Mouse (Mus musculus) induced T-regulatory cell, adult 2 months (primary cell): Measurements from ENCODE around the gene Unc13c.

Source experiments
- DNase-seq: peaks from one replicate; pipeline ENCODE4 v3.0.0-alpha.2; 2012; ENCODE audit warnings: low read depth

Unc13c gene

DNA sequence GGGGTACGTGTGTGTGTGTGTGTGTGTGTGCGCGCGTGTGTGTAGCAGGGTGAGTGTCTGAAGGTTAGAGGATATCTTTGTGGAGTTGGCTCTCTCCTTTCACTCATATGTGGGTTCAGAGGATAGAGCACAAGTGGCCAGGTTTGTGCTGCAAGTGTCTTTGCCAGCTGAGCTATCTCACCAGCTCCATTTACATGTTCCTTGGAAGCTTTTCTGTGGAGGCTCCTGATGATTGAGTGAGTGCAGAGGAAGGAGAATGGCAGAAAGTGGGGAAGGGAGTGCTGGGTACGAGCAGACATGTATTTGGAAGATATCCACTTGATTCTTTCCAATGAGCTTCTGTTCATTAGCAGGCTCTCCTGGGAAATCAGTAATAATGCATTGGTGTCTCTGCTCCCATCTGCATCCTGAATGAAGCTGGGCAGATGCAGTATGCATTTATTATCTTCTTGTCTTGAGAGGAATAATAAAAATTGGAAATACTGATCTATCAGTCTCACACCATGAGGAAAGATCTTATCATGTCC, 86.3 kb downstream of the Unc13c start:
- no peak for DNase-seq

DNA sequence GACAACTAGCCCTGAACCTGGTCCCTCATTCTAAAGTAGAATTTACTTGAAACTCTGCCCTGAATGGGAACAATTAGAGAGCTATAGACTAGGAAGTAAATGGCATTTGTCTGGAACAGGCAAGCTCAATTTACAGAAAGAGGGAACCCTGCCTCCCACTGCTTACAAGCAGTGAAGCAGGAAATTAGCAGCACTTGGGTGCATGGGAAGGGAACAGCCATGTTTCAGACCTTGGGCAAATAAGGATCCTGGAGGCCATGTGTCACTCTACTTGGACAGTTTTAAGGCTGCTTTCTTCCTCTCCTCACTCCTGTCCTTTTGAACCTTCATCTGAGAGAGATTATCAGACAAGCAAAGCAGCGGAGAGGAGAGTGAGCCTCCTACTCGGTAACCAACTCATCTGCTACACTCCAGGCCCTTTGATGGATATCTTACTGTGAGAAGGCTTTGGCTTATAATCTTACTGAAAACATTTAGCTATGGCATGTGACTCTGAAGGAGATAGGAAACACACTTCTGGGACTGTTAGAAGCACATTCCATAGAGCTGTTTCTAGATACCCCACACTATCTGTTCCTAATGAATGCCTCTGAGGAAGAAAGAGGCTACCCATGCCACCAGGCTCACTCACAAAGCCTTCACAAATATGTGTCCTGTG, 101.2 kb downstream of the Unc13c start:
- DNase-seq, result no peak

DNA sequence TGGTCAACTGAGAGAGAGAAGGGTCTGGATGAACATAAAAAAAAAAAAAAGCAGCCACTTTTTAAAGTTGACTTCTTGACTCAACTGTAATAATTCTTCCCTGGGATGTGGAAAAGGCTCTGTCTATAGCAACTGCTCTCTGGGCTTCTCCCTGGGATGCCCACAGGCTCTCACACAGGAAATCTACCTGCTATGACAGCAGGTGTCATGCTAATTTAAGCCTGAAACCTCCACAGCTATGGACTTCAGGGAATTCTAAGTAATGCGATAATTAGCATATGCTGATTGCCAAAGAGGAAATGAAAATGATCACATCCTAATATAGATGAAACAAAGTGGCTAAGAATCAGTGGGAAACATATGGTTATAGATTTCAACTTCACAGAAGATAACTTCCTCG, 102.1 kb downstream of the Unc13c start:
- no peak for DNase-seq

DNA sequence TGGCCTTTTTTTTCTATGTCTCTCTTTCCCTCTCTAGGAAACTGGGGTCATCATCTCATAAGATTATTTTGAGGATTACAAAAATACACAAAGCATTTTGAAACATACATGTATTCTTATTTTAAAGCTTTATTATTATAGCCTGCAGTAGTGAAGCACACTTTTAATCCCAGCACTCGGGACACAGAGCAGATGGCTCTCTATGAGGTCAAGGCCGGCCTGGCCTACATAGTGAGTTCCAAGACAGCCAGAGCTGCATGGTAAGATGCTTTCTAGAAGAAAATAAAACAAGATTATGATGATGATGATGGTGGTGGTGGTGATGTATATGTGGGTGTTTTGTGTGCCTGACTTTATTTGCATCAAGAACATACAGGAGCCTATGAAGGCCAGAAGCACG, 109.3 kb downstream of the Unc13c start:
- no peak for DNase-seq

DNA sequence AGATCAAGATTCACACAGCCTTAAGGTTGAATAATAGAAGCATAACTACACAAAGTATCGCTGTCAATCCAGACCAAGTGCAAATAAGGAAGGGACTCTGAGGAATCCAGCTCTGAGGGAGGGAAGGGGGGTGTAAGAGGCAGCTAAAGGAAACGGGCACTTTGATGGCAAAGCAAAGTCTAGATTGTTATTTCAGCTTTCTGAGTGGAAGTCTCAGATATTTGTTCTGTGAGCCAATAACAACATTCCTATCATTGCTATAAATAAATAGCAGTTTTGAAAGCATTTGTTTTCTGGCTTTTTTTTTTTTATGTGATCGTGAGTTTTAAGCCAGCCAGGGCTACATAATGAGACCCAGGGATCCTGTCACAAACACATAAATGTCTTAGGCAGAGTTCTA, 114.5 kb downstream of the Unc13c start:
- DNase-seq, result no peak

DNA sequence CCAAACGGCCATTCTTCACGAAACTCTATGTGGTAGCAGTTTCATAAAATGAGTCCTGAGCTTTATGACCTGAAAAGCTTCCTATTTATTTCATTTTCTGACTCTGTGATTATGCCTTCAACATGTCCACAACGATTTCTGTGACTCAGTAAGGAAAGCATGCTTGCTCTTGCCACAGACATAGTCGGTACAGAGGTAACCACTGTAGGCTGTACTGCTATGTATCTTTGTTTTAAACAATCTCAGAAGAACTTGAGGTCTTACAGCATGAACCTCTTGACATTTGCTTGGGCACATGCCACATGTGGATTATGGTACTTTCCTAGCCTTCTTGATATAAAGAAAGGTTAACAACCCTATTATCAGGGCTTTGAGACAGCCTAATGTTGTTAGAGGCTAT, 162.1 kb downstream of the Unc13c start:
- no peak for DNase-seq

DNA sequence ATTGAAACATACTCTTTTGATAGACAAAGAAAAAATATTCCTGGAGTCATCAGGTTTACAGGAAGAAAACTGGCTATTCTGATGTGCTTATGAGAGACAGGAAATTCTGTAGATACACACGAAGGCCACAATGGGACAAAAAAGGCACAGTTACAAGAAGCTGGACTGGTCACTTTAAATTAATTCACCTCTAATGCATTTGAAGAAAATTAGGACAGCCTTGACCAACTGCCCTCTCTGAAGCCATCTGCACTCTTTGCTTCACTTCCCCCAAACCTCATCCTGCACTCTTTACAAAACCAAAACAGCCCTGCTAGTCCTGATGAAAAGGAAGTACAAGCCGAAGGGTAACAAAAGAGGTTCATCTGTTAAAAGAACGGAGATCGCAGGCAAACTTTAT, 194.2 kb downstream of the Unc13c start:
- DNase-seq, result no peak

DNA sequence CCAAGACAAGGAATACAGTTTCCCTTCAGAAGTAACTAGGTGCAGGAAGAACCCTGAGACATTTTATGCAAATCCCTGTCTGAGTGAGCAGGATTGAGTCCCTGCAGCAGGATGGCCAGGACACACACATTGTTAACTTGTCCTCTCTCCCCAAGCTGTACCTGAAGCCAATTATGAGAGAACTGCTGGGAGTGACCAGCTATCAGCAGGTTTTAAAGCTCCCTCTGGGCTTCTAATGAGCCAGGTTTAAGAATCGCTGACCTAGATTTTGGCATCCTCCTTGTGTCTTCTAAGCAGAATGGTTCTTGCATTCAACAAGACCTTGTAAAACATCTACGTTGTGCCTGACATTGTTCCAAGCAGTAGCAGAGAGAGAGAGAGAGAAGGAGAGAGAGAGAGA, 213.6 kb downstream of the Unc13c start:
- no peak for DNase-seq

DNA sequence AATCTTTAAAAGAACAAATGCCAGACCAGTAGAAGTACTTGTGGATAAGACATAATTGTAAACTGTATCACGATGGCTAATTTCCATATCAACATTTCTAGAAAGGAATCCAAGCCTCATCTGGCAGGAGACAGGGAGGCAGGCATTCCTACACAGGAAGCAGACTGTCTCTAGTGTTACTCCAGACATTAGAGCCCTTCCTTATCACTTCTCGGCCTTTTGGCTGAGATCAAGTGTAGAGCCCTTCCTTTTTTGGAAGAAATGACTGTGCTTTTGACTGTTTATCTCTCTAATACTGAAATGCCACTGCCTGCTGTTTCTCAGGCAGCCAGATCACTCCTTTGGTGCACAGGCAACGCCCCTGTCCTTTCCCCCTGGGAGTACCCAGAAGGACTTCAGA, 215.3 kb downstream of the Unc13c start:
- no peak for DNase-seq

DNA sequence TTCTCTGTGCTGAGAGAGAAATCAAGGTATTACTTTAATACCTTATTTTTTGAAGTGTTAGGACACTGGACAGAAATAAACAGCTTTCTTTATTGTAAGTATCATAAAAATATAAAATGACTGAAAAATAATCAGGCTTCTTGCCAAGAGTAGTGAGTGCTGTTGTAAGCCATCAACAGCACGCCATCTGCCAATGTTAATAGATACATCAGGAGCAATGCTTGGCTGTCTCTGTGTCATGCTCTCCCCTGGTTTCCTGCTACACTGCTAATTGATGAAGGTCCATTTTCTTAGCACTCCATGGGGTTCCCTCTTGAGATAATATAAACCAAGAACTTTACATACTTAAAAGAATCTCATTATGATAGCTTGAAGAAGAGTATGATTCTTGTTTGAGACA, 217.4 kb downstream of the Unc13c start:
- DNase-seq, result no peak

DNA sequence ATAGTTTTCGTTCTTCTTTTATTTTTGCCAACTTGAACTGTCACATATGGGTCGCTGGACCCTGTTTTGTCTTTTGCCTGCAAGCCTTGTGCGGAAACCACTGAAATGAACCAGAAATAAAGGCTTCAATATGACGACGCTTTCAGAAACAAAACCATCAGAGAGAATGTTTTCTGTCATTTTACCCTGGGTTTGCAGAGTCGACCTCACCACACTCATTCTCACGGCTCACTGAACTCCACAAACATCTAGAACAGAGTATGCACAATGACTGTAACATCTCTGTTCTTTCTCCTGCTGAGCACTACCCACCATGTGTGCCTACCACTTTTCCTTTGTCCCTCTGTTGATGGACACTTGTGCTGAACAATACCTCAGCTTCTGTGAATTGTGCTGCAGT, 234.3 kb downstream of the Unc13c start:
- no peak for DNase-seq

DNA sequence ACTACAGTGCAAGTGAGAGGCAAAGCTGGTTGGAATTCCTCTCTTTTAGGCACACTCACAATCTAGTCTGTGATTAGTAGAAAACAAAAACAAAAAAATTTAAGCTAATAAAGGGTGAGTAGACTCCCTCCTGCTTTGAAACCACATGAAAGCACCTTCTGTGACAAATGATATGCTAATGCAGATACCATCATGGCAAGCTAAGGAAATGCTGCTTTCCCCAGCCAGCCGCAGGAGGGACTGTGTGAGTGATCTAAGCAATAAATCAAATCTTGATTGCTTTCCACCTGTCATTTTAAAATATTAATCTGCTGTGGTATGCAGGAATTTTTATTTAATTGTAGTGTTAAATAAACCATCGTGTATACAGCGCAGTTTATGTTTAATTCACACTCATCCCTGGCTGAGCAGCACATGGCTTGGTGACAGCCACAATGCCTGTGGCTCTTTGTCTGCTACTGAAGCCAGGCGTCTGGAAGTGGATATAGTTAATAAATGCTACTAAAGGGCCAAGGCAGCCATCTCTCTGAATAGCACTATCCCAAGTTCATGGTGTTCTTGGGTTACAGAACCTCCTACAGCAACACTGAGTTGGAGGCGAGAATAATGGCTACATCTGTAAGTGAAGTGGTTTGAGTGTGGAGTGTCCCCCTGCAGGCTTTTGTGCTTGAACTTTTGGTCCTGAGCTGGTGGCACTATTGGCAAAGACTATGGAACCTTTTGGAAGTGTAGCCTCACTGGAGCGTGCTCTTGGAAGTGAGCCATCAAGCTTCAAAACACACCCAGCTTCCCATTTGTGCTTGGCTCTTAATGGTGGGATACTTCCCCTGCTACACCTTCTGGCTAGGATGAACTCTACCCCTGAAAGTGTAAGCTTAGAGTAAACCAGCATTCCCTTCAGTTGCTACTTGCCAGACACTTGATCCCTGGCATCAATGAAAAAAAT, 242.8 kb downstream of the Unc13c start:
- no peak for DNase-seq

DNA sequence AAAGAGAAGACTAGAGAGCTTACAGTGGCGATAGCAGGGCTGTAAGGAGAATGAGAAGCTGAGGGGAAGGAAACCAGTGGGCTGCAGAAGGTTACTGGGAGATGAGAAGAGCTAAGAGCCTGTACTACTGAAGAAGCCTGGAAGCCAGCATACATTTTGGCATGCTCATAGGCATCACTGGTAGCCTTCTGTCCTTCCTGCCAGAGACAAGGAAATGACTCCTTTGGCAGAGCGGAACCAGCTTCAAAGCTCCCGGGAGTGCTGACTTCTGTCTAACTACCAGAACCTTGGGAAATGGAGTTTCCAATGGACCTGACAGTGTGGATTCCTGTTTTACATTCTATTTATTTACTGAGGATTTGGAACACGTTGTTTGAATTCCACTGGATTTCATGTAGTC, 244.0 kb downstream of the Unc13c start:
- no peak for DNase-seq

DNA sequence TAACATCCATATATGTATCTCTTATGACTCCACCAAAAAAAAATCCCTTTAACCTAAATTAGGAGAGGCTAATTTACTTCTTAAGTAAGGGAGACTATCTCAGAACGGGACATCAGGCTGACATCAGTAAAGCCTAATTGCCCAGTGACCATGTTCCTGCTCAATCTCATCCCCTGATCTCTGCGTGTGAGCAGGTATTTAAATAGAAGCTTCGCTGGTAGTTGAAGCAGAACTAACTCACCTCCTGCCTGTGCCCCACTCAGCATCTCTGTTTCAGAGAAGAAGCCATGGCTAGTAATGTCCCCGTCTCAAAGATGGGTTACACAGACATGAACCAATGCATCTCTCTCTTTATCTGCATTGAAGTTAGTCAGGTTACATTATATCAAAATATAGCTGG, 255.3 kb downstream of the Unc13c start:
- no peak for DNase-seq

DNA sequence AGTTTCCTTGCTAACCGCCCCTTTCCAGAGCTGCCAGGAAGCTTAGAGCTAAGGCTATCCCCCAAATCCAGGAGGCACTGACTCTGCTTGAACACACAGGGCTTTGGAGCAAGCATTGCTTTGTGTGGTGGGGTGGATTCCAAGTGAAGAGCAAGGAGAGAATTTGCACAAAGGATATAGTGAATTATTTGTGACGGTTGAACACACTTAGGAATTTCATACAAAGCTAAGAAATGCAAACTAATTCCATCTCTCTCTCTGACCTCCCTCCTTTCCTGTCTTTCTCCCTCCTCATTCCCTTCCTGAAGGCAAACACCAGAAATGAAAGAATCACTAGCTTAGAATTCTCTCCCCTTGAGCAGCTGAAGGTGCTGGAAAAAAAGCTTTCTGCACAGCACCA, 271.7 kb downstream of the Unc13c start:
- no peak for DNase-seq

DNA sequence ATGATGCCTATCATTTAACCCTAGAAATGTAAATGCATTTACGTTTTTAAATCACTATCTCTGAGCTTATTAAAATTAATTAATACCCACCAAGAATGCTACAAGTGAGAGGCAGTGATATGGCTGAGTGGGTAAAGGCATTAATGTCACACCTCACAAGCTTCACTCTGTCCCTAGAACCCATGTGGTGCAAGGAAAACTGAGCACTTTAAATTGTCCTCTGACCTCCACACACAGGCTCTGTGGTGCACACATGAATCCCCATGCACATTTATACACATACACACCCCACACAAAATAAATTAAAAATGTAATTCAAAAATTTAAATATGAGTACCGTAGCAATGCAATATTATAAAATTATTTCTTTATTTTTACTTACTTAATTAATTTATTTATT, 287.2 kb downstream of the Unc13c start:
- no peak for DNase-seq

DNA sequence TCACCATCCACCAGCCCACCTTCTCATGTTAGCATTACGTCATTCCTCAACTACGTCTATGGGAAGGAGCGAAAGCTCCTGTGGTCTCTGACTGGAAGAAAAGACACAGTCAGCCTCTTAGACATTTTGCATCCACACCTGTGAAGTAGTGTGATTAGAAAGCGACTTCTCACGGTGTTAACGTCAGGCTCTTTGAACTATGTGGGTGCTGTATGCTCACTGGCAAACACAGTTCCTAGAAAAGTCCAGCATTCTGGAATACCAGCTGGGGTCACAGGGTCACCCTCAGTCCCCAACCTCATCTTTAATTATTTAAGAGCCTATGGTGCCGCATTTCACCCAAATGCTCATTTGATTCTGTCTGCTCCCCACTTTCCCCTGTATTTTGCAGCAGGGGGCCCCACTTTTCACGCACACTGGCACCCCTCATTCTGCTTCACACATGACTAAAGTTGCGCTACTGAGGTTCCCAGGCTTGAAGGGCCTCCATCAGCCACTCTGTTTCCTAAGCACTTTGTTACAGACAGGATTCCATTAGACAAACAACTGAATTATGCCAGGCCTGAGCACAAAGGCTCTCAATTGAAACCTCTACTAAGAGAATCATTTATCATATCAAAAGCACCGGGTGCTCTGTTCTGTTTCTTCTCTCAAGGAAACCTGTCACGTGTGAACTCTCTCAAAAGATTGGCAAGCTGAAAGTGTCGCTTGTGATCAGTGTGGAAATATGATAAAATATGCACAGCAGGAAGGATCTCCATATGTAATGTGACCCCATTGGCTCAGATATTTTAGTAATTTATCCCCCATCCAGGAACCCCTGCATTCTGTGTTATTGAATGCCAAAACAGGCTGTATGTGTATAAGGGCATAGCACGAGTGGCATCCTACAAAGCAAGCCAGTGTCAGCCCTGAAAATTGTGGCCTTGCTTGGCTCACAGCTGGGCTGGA, 287.9 kb downstream of the Unc13c start:
- no peak for DNase-seq

DNA sequence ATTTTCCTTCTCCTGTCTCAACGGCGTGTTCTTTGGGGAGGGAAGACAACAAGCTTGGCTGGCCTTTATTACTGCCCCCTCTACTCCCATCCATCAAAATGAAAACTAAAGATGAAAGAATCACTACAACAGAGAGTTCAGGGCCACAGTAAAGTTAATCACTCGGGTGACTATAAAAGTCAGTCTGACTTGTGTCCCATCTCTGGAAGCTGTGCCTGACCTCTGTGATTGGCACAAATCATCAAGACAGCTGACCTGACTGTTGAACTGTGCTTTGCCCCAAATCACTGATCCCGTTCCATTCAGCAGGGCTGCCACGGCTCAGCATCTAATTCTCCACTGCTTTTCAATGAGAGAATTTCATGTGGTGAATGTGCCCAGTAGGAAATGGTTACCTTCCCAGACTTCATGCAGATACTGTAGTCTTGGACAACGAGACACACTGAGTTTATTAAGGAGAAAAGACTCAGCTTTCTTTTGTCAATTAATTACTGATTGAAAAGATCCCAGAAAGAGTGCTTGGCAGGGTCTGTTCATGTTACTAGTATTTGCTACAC, 297.0 kb downstream of the Unc13c start:
- DNase-seq, result no peak

DNA sequence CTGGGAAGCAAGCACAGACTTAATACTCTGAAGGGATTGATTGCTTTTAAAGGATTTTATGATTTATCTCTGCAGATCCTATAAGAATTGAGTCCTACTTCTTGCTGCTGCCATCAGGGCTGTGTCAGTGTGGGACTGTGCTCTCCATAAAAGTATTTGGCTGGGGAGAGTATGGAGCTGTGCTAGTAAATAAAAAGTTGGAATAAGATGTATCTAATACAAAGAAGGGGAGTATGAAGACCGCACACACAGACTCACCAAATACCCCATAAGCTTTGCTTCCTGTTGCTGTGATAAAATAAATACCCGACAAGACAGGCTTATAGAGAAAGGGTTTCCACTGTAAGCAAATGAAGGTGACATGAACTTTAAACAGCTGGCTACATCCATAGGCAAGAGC, 298.7 kb downstream of the Unc13c start:
- no peak for DNase-seq

DNA sequence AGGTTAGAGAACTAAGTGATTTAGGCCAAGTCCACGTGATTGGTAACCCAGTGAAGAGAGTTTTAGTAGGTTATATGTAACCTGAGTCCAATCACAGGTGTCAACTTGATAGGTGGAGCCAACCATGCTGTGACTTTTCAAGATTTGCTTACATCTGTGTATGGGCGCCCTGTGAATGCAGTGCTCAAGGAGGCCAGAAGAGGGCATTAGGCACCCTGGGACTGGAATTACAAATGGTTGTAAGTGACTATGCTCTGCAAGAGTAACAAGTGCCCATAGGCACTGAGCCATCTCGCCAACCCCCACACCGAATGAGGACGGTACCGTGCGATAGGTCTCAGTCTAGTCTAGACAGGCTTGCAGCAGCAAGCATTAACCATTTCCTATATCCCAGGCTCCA, 305.9 kb downstream of the Unc13c start:
- DNase-seq, result no peak

DNA sequence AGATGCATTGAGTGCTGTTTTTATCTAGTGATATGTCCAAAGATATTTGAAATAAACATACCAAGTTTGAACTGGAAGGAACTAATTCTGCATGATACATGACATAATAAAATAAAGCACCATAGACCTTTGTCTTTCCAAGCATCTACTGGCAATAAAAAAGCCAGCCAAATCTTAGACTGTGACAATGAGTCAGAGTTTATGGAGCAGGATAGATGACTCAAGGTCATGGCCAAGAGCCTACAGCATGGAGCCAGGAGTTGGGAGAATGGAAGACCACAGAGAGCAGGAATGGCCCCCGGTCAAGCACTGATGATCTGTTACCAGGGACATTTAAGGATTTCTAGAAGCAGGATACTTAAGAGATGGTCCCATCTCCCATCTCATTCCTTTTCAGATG, 319.7 kb downstream of the Unc13c start:
- DNase-seq, result no peak

DNA sequence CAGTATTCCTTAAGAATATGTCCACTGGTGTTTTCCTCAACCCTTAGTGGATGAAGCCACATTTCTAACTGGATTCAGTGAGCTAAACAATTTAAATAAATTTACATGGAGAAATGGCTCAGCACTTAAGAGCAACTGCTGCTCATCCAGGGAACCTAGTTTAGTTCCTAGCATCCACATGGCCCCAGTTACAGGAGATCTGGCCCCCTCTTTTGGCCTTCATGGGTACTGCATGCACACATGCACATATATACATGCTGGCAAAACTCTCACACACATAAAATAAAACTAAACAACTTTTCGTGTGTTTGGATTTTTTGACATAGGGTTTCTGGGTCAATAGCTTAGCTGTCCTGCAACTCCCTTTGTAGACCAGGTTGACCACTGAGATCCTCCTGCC, 330.6 kb downstream of the Unc13c start:
- DNase-seq, result no peak
